Mouse (Mus musculus) ES-Bruce4 (cell line): Measurements from ENCODE around the gene Tcp11l1.

Experiments
- CTCF ChIP-seq: IDR thresholded peaks from one replicate; pipeline ENCODE4 v1.8.1; 2011; ENCODE audit warnings: low read depth, low read length
- POLR2A ChIP-seq: IDR thresholded peaks from one replicate; pipeline ENCODE4 v1.8.1; 2011; ENCODE audit warnings: low read length; ENCODE audit not compliant: insufficient read depth

DNA sequence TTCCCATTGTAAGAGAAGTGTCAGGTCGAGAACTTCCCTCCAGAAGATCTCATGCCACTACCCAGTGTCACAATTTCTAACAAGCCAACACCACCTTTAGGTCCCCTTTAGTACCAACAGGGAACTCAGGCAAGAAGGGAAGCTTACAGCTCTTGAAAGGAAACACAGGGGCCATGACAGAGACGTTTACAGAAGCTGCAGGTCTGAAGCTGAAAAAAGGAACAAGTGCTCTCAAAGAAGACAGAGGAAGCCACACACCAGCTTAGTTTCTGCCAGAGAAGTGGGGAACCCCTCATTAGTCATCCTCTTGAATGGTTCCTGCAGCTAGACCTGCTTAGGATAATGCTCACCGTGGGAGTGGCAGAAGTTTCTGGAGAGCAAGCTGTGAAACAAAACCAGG lies 24.7 kb downstream of the Tcp11l1 start:
- TF ChIP-seq POLR2A (no peak), CTCF (no peak)
